Mouse (Mus musculus) megakaryocyte, embryonic 14.5 days (primary cell): ENCODE results near the gene Sart1.

Source experiments
- FLI1 ChIP-seq: IDR thresholded peaks from 2 replicates; pipeline ENCODE4 v1.6.1; 2012; ENCODE audit warnings: low read length, inconsistent platforms, mixed read lengths
- GATA1 ChIP-seq: IDR thresholded peaks from 3 replicates; pipeline ENCODE4 v1.6.1; 2012; ENCODE audit warnings: mixed read lengths, low read length, inconsistent platforms, borderline replicate concordance

GRCm38 (mm10) chr19:5395371-5395770, 6.9 kb upstream of the Sart1 start:
- TF ChIP-seq GATA1 (no peak), FLI1 (no peak)
